In the genomic region with DNA sequence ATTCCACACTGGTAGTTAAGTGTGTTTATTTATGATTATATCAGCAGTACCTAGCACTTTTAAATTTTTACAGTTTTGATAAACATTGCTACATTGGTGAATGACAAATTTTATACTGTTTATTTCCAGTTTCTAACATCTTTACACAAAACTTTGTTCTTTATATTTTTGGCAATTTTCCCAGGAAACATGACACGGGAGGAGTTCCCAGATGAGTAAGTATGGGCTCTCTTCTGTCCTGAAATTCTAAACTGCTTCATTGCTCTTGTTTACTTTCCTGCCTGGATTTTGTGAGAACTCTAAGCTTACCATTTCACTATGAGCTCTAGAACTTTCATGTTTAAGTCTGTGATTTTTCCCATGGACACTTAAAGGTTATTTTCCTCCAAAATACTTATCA, we compare ENCODE assay signal across 19 mouse cellular contexts.
"Had no signal": no experiment of that assay in that cellular context is flagged by ENCODE, and none has a peak within 500 bp of the region (broad histone marks: within the 10 kb centered on the region; RNA-seq: fewer than 3 reads in every experiment).

No protein-coding gene starts in this region.

- H3K4me2 ChIP-seq: lung, embryonic 15.5 days; midbrain, embryonic 12.5 days; neural tube, embryonic 13.5 days; neural tube, embryonic 15.5 days had no signal

- H3K9me3 ChIP-seq: lung, embryonic 15.5 days; midbrain, embryonic 10.5 days; midbrain, embryonic 12.5 days; neural tube, embryonic 13.5 days; neural tube, embryonic 15.5 days had no signal

- H3K4me1 ChIP-seq: lung, embryonic 15.5 days; midbrain, embryonic 10.5 days; midbrain, embryonic 12.5 days; neural tube, embryonic 13.5 days; neural tube, embryonic 15.5 days had no signal

- H3K27me3 ChIP-seq: lung, embryonic 15.5 days; midbrain, embryonic 12.5 days; neural tube, embryonic 13.5 days; neural tube, embryonic 15.5 days had no signal

- ATAC-seq: midbrain, embryonic 16.5 days had no signal

- H3K27ac ChIP-seq: lung, embryonic 15.5 days; midbrain, embryonic 10.5 days; midbrain, embryonic 12.5 days; neural tube, embryonic 13.5 days; neural tube, embryonic 15.5 days had no signal

- DNase-seq: lung, adult 18-20 months; lung, postnatal 10 days; lung, postnatal 4 days; midbrain, embryonic 14.5 days; retina, postnatal 1 day; right cerebral cortex, adult 18-20 months; right cerebral cortex, postnatal 25 days; right cerebral cortex, postnatal 4 days; spleen, adult 18-20 months; thymus, adult 18-20 months; thymus, postnatal 14 days; thymus, postnatal 36 days had no signal

- H3K9ac ChIP-seq: lung, embryonic 15.5 days; midbrain, embryonic 12.5 days; neural tube, embryonic 13.5 days; neural tube, embryonic 15.5 days had no signal

- H3K4me3 ChIP-seq: lung, embryonic 15.5 days; midbrain, embryonic 10.5 days; midbrain, embryonic 12.5 days; myocyte; neural tube, embryonic 13.5 days; neural tube, embryonic 15.5 days had no signal

- H3K36me3 ChIP-seq: lung, embryonic 15.5 days; midbrain, embryonic 10.5 days; midbrain, embryonic 12.5 days; neural tube, embryonic 13.5 days; neural tube, embryonic 15.5 days had no signal
